Mouse (Mus musculus) kidney, adult 2 months (tissue): ENCODE results near the gene Tmem9. TPM values are rescaled to one million over a fixed set of nuclear protein-coding genes. Genes with fewer than 3 reads are reported as not detected.

Experiments used
- DNase-seq: peaks from one replicate; pipeline ENCODE4 v3.0.0; 2021
- H3K27ac ChIP-seq: fragments of 200-500 bp; 2 replicates; pipeline ENCODE4 v1.5.1; 2012; ENCODE audit warnings: low read depth, low read length, control low read depth, inconsistent platforms; ENCODE audit not compliant: insufficient read depth
- H3K27me3 ChIP-seq: fragments of 200-500 bp; replicated peaks from 2 replicates; pipeline ENCODE4 v1.6.1; 2012; ENCODE audit warnings: mild to moderate bottlenecking, moderate library complexity, low read length, inconsistent platforms; ENCODE audit not compliant: control insufficient read depth, insufficient read depth
- H3K36me3 ChIP-seq: fragments of 200-500 bp; 2 replicates; pipeline ENCODE4 v1.6.1; 2012; ENCODE audit warnings: mild to moderate bottlenecking, moderate library complexity, low read length, inconsistent platforms; ENCODE audit not compliant: control insufficient read depth, insufficient read depth
- H3K4me1 ChIP-seq: fragments of 200-500 bp; 2 replicates; pipeline ENCODE4 v1.6.1; 2011; ENCODE audit warnings: low read length; ENCODE audit not compliant: control insufficient read depth, insufficient read depth
- H3K4me3 ChIP-seq: fragments of 200-500 bp; 2 replicates; pipeline ENCODE4 v1.5.1; 2011; ENCODE audit warnings: mild to moderate bottlenecking, low read depth, low read length, control low read depth; ENCODE audit not compliant: insufficient read depth
- CTCF ChIP-seq: fragments of 200-500 bp; conservative IDR thresholded peaks from 2 replicates; pipeline ENCODE4 v1.5.1; 2011; ENCODE audit warnings: low read depth, mild to moderate bottlenecking, control low read depth, low read length, moderate library complexity, mixed read lengths; ENCODE audit not compliant: insufficient read depth, insufficient read length
- POLR2A ChIP-seq: fragments of 200-500 bp; IDR thresholded peaks from one replicate; pipeline ENCODE4 v1.6.1; 2011; ENCODE audit warnings: low read depth, low read length, control low read depth
- WGBS: fragments of 180-500 bp; shearing (Covaris S2); methylation state at CpG from one replicate; pipeline ENCODE4 v1.1.7; 2018; 5-methylcytosine and 5-hydroxymethylcytosine counted together
- polyA plus RNA-seq: library from polyadenylated mRNA; depleted of rRNA; stranded (reverse); fragments of >200 nt; gene quantifications from 2 replicates; pipeline ENCODE4 v1.2.3, GENCODE M21; 2012; rRNA removed

The Tmem9 gene
- polyA plus RNA-seq = 139 and 160 TPM in 2 replicates

DNA sequence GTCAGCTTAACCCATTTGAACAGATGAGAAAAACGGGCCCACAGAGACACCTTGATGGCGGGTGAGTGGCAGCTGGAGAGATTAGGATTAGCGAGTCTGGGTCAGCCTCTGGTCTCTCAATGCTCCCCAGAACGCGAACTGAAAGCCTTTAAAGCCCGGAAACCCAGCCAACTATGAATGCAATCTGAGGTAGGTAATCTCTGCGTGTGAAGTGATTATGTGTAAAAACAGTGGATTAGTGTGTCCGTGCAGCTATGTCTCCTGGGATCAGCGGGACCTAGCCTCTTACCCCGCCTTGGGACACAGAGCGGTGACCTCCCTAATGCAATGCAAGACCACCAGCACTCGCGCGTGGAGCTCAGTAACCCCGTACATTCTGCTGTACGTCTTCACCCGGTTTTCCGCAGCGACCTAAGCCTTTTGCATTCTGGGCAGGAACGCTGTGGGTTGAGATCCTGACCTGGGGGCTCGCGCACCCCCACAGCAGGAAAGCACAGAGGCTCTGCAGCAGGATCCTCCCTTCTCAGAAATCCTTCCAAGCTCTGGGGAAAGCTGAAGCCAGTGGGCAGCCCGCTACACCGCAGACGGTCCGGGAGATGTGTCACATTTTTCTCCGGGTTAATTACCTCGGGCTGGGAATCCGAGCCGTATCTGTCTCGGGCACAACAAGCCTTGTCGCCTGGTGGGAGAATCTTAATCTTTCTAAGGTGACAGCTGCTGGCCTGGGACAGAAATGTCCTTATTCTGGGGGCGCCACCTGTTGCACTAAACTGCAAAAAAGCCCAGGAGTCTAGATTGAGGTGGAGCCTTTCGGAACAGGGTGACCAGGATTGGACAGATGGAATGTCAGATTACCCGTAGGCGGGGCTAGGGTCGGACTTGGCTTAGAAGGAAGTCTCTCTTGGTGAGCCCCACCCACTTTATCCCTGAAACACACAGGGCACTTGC is at the start of gene Tmem9:
Gene Tmem9 (plus strand): TSS at position 940 of the 948 bp plus-strand sequence.
- H3K4me3 ChIP-seq = peak within 1 kb of the TSS; percentile 65
- TF ChIP-seq CTCF = no peak
- no peak for TF ChIP-seq POLR2A
- peaks cover 2% of the 10 kb centered on the region; the same call in 1 of the 2 replicates for H3K4me1 ChIP-seq
- peak; percentile 97 for DNase-seq
- WGBS = 7% methylated on average over 37 of the region's 37 CpGs
- no peaks in the 10 kb centered on the region for H3K27me3 ChIP-seq
- no peaks in the 10 kb centered on the region for H3K36me3 ChIP-seq
- H3K27ac ChIP-seq = peak within 1 kb of the TSS; percentile 15; the same call in 1 of the 2 replicates

DNA sequence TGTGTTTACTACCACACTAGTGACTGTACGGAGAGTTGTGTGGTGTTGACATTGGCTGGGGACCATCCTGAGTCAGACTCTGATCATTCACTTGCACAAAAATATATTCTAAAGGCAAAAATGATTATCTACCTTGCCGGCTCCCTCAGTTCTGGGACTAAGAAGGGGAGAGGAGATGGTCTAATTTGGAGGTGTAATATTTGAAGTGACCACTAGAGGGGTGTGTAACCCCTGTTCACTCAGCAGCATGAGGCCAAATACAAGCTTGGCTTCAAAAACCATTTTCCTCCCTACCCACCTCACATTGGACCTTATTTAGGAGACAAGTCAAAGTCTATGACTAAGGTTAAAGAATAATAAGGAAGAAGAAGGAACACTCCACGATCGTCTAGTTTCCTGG is 49.5 kb upstream of the Tmem9 start:
- Histone ChIP-seq H3K36me3 (no peaks in the 10 kb centered on the region), H3K4me1 (no peaks in the 10 kb centered on the region), H3K27ac (no peak overlapping the region), H3K4me3 (no peak overlapping the region), H3K27me3 (no peaks in the 10 kb centered on the region)
- TF ChIP-seq CTCF (peak; percentile 56), POLR2A (no peak)
- WGBS = 22% methylated on average over 4 of the region's 4 CpGs
- peak; percentile 58 for DNase-seq

DNA sequence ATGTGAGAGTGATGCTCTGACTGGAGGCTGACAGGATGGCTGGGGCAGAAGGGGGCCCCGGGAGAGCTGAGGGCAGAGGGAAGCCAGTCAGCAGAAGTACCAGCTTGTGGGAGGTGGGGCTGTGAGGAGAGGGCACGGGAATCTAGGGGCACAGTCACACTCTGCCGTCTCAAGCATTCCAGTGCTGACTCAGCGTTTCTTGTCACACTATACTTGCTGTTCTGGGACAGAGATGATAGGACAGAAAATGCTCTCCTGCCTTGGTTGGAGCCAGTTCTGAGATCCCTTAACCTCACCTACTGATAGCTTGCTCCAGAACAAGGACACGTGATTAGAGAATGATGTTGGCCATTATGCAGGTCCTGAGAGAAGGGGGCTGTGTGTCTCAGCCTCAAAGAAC is 44.8 kb upstream of the Tmem9 start:
- no peak for DNase-seq
- WGBS = 48% methylated on average over 5 of the region's 5 CpGs
- TF ChIP-seq POLR2A (no peak), CTCF (no peak)
- H3K27me3 ChIP-seq = no peaks in the 10 kb centered on the region
- H3K4me1 ChIP-seq = no peaks in the 10 kb centered on the region
- no peak overlapping the region for H3K27ac ChIP-seq
- no peaks in the 10 kb centered on the region for H3K36me3 ChIP-seq
- no peak overlapping the region for H3K4me3 ChIP-seq

DNA sequence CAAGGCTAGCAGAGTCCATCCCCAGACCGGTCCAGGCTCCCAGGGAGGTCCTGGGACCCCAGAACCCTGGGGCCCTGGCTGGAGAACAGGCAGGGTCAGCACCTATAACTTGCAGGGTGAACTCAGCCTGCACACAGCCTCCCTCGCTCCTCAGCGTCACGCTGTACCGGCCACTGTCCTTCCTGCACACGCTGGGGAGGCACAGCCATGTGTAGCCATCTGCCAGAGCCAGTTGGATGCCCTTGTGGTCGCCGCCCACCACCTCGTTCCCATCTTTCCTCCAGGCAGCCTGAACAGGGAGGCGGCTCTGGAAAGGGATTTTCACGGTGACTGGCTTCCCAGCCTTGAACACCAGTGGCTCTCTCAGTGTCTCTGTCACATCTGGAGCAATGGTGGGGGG is 43.4 kb upstream of the Tmem9 start:
- TF ChIP-seq POLR2A = no peak
- TF ChIP-seq CTCF = no peak
- no peaks in the 10 kb centered on the region for H3K27me3 ChIP-seq
- no peak overlapping the region for H3K27ac ChIP-seq
- H3K4me1 ChIP-seq = no peaks in the 10 kb centered on the region
- no peaks in the 10 kb centered on the region for H3K36me3 ChIP-seq
- WGBS = 65% methylated on average over 11 of the region's 11 CpGs
- no peak overlapping the region for H3K4me3 ChIP-seq
- no peak for DNase-seq

DNA sequence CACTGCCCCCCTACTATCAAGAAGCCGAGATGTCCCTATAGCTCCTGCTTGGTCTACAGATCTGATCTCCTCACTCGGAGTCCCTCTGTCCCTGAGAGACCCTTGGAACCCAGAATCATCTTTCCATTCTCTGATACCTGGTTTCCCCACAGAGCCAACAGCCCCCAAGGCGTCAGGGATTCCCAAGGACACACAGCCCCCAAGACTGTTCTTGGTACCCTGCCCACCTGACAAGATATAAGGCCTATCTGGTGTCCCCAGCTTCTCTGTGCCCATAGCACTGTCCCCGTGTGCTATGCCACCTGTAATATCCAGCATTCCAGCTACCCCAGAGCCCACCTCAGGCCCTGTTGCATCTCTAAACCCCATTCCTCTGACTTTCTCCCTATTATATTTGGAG is 40.2 kb upstream of the Tmem9 start:
- TF ChIP-seq POLR2A = no peak
- no peak for TF ChIP-seq CTCF
- no peaks in the 10 kb centered on the region for H3K27me3 ChIP-seq
- no peak for DNase-seq
- no peaks in the 10 kb centered on the region for H3K36me3 ChIP-seq
- 80% methylated on average over 4 of the region's 4 CpGs for WGBS
- H3K4me3 ChIP-seq = no peak overlapping the region
- no peak overlapping the region for H3K27ac ChIP-seq
- H3K4me1 ChIP-seq = no peaks in the 10 kb centered on the region

DNA sequence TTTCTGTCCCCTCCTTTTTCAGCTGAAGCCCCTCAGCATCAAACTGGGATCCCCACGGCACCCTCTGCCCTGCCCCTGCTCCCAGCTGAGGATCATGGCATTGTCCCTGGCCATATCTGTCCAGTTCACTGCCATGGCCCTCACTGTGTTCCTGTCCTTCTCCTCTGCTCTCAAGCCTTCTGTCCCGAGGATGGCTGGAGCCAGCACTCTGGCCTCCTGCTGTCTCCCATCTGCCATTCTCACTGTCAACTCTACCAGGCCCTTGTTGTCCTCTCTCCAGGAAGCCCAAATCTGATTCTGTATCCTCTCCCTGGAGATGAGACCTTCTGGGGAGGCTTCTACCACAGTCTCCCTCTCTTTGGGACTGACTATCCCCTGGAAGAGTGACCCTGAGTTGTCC is 37.5 kb upstream of the Tmem9 start:
- WGBS = 55% methylated on average over 2 of the region's 2 CpGs
- no peak overlapping the region for H3K4me3 ChIP-seq
- TF ChIP-seq POLR2A = no peak
- TF ChIP-seq CTCF = no peak
- no peaks in the 10 kb centered on the region for H3K36me3 ChIP-seq
- H3K27ac ChIP-seq = no peak overlapping the region
- H3K4me1 ChIP-seq = no peaks in the 10 kb centered on the region
- no peak for DNase-seq
- no peaks in the 10 kb centered on the region for H3K27me3 ChIP-seq

DNA sequence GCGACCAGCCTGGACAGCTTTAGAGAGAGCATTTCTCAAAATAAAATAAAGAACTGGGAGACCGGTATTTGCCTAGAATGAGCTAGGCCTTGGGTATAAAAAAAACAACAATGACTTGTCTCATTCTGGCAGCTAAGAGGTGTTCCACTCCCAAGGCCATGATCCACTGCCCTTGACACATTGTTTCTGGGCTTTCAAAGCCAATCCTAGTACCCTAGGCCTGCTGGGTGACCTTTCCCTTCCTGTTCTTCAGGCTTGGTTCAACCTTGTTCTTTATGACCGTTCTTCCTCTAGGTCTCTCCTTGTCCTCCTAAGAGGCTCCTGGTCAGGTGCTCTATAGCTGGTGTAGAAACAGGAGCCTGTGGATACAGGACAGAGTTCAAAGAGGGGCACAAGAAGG is 35.4 kb upstream of the Tmem9 start:
- no peak for TF ChIP-seq POLR2A
- no peak for TF ChIP-seq CTCF
- WGBS = 87% methylated on average over 3 of the region's 3 CpGs

More for the DNA sequence above, 35.4 kb upstream of the Tmem9 start:
- no peak for DNase-seq
- H3K27me3 ChIP-seq = no peaks in the 10 kb centered on the region
- H3K4me3 ChIP-seq = no peak overlapping the region
- H3K36me3 ChIP-seq = no peaks in the 10 kb centered on the region
- H3K27ac ChIP-seq = no peak overlapping the region
- H3K4me1 ChIP-seq = no peaks in the 10 kb centered on the region
